Mouse (Mus musculus): ENCODE measurements around the gene Cd99l2.

GRCm38 (mm10) chrX:71425746-71426519, 66.7 kb downstream of the Cd99l2 start:
- peak; percentile 27 for TF ChIP-seq CTCF (conservative IDR thresholded peaks at IDR 0.05; ENCODE audit: low read length)
- no peak for TF ChIP-seq NANOG (IDR thresholded peaks at IDR 0.05; ENCODE audit: borderline replicate concordance, low read length)
- no peak for TF ChIP-seq POU5F1 (IDR thresholded peaks at IDR 0.05; ENCODE audit: borderline replicate concordance, low read length)
